Mouse (Mus musculus) cerebellum, postnatal 14 days (tissue): Measurements from ENCODE around the gene Itga3.
A peak's percentile ranks its signal among the peaks of the same experiment; 100 is the strongest.

Source experiments
- DNase-seq, 2 experiments: peaks; one replicate each; pipeline ENCODE4 v3.0.0; 2021; ENCODE audit warnings: mixed read lengths in 2 of 2

Itga3 gene

DNA sequence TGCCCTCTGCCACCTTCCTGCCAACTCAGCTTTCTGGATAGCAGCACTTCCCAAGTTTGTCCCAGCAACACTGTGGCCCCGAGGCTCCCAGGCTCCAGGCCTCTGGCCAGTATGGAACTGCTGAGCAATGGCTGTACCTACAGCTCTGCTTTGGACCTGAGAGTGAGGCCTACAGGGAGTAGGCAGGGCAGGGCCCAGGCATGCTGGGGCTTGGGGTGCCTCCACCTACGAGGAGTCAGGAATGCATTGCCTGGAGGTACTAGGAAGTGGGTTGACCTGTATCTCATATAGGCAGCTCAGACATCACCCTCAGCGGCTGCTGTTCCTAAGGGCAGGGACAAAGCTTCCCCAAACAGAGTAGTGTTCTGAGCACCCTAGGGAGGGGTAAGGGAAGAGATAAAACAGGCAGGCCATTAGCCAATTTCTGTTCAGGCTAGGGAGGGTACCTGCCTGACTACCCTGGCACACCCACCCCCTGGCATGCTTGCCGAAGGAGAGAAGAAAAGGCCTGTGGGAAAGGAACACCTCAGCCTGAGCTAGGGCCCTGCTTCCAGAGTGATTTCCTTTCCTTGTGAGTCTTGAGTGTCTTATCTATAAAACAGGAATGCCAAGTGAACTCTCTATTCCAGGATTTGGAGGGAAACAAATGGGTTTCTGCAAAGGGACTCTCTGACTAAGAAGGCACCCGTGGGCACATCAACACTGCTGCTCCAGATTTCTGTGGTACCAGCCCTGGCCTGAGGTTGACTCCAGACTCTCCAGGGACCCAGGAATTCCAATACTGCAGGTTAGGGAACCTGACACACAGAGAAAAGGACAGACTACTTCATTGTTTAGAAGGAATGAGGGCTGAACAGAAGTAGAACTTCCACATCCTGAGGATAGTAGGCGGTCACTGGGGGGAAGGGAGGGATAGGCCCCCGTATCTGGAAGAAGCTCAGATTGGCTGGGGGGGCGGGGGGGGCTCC is 6.2 kb downstream of the Itga3 start:
- DNase-seq = no peak

DNA sequence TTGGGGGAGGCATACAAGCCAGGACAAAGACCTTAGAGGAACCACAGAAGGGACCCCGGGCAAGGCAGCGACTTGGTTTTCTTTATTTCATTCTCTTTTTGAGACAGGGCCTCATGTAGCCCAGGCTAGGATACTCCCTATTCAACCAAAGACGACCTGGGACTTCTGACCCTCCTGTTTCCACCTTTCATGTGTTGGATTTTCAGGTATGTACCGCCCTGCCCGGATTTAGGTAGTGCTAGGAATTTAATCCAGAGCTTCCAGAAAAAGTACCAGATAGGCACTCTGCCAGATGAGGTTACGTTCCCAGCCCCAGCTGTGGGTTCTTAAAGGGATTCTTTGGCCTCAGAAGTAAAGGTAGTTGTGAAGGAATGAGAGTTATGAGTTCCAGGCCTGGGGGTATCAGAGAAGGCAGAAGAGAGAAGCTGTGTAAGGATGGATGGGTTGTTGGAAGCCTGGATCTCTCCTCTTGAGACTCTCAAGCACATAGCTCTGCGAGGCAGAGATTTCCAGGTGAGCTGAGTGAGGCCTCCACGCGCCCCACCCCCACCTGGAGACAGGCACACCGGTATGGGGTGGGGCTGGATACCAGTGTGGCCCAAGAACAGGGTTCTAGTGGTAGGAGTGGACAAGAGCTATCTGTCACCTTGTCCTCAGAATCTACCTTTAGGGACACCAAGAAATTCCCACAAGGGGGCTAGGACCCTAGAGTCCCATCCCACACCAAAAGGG is 7.2 kb downstream of the Itga3 start:
- DNase-seq = no peak

DNA sequence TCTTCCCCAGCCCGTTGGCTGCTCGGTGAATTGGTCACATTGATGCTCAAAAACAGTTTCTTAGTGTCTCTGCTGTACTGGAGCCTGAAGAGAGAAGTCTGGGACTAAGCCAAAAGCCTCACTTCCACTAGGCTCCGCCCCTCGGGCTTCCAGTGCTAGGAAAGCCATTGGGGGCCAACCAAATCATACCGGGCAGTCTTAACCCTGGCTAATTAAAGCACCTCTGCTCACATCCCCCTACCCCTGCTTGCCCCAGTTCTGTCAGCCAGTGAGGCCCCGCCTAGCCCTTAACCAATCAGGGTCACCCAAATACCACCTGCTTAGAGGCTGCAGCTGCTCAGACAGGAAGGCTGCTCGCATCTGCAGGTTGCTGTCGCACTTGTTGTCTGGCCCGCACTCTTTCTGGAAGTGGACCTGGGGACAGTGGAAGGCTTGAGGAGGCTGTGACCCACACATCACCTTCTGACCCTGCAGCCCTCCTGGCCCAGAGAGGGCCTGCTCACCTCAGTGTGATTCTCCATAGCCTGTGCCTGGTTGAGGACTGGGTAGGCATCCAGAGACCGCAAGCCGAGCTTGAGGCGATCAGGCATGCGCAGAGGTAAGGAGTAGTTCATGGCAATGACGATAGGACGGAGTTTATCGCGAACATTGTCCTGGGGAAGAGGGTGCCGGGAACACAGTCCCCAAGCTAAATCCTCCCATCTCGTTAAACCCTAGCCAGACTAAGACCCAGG is 19.7 kb downstream of the Itga3 start:
- DNase-seq = no peak

DNA sequence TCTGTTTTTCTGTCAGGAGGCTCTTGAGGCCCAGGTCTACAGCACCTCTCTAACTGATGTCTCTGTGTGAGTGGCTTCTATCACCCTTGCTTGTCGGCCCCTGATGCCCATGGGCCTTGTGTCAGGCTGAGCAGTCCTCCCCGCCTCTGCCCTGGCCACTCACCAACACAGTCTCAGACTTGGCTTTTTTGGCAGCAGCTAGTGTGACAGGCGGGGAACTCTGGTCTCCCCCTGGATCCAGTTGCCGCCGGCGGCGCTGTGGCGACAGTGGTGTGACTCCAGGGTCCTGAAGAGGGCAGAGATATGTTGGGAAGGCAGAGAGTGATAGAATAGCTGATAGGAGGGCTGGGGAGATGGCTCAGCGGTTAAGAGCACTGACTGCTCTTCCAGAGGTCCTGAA is 23.5 kb downstream of the Itga3 start:
- peak in 1 of 2 experiments; percentile 16 for DNase-seq

DNA sequence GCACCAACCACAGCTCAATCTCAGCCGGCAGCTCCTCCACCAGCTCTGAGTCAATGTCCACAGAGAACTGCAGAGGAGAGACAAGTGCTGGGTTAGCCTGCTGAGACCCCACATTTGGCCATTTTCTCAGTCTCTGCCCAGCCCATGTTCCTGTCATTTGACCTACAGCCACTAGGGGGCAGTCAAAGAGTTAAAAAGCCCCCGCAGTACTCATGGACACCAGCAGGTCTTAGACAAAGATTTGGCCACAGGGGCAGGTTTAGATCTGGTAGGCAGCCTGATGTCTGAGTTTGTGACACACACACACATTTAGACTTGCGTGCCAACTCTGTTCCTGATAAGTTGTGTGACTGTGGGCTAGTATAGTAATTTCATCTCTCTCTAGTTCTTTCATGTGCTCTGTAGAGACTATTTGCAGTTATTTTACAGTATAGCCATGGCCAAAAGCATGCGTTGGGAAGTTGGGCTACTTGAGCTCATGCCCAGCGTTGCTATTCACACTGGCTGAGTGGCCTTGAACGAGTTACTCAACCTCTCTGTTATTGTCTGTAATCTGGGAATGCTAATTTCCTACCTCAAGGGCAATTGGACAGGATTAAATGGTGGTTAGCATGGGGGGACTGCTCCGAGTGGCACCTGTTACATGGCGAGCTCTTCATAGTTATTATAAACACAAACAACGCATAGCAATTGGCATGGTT is 29.5 kb downstream of the Itga3 start:
- DNase-seq = peak; percentile 80 to 82

DNA sequence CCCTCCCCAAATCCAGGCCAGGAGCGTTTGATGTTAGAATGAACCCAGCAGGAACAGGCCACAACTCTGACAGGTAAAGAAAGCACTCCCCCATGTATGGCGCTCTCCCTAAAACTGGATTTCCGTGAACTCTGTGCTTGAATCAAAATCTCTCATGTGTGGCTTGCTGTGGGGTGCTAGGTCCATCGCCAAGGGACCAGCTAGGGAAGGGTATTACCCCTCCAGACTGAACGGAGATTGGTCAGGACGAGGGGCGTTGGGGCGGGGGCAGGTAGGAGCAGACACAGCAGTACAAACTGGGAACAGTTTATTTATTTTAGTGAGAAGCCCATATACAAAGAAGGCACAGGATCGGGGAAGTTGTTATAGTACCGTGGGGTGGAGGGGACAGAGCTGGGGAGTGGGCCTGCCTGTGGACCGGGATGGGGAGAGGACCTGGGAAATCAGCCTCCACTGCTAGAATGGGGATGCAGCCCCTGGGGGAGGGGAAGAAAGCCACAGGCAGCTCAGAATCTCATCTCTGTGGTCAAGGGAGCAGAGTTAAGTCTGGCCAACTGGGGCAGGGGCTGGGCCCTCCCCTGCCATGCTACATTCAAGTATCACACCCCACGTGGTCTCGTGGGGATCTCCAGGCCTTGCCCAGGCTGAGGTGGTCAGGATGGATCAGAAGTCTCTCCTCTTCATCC is 32.3 kb downstream of the Itga3 start:
- peak in 1 of 2 experiments; percentile 12 for DNase-seq

DNA sequence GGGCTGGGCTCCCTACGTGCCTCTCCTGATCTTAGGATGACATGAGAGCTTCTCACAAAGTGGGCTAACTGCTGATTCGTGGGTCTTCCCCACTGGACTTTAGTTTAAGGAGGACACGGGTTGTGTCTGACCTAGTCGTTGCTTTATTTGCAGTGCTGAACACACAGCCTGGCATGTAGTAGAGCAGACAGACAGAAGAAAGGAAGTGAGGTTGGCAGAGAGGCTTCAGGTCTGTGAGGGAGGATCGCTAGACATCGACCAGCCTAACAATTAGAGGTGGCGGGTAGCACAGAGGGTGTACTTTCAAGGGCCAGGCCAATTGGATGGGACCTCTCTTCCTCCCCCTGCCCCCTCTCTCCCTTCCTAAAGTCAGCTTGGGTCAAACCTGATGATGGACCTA is 33.0 kb downstream of the Itga3 start:
- peak in 1 of 2 experiments; percentile 10 for DNase-seq

DNA sequence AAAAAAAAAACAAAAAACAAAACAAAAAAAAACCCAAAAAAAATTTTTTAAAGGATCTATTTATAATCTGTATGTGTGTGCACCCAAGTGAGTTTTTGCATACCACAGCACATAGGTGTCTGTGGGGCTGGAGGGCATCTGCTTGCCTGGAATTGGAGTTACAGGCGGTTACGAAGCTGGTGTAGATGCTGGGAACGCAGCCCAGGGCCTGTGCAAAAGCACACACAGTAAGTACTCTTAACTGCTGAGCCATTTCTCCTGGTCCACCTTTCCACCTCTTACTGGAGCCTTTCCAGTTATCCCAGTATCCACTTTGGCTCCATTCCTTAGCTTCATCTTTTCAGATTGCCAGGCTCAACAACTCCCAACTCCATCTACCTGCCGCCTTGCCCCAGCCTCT is 33.5 kb downstream of the Itga3 start:
- DNase-seq = peak; percentile 21 to 23

DNA sequence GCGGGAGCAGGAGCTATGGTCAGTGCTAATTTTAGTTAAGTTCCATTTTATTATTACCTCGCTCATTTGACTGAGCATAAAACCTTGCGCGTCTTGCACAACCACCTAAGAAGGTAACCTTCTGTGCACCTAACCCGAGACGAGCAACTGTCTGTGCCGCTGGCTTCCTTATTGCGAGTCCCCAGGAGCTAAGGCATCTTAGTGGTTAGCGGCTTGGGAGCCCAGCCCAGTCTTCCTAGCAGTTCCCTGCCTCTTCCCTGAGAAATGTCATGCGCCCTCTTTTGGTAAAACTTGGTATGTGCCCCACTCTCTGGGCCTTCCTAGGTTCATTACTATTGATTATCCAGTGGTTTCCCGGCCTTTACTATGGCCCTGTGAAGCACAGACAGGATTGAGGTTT is 34.5 kb downstream of the Itga3 start:
- peak; percentile 93 to 94 for DNase-seq

DNA sequence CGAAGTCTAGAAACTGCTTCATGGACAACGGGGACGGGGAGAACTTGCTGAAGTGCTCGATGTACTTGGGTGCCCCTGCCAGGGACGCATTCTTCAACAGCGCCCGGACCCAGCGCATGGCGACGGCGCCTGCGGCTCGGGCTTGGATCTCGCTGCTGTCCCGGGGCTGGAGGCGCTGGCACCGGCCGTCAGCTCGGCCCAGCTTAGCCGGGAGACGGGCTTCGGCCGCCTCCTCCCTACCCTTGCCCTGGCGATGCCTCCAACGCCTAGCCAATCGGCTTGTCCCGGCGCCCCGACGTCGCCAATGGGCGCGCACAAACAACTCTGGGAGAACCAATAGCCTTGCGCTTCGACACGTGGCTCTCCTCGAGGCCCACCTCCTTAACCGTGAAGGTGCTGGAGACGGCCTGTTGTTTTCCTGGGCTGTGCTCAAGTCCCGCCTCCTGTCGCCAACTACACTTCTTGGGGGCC is 35.4 kb downstream of the Itga3 start, which contains the start of gene Pdk2:
TSS of gene Pdk2 (minus strand) at position 216 of the 471 bp plus-strand sequence.
- peak; percentile 95 to 96 for DNase-seq

DNA sequence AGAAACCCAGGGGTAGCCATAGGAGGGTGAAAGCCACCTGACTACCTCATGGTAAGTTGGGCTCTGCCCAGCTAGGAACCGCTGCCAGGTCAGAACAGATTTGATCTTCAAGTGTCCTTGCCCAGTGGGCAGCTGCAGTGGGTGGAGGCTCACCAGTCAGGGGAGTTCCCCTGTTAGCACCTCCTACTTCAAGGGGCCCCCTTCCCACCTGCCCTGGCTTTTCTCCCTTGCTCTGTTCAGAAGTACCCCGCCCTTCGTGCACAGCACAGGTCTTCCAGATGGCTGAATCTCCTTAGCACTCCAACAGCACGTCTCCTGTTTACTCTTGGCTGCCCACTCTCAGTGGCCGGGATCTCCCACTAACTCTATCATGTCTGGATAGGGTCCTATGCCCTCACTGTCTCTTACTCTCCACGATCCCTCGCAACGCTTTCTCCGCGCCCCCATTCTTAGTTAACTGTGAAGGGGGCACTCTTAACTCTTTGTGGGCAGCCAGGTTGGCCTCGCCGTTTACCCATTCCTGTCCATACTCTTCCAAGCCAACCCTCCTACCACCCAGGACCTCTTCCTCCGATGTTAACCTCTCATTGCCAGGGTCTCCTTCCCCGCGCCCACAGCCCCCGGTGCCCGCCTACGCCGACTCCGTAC is 36.0 kb downstream of the Itga3 start:
- peak; percentile 87 to 88 for DNase-seq

DNA sequence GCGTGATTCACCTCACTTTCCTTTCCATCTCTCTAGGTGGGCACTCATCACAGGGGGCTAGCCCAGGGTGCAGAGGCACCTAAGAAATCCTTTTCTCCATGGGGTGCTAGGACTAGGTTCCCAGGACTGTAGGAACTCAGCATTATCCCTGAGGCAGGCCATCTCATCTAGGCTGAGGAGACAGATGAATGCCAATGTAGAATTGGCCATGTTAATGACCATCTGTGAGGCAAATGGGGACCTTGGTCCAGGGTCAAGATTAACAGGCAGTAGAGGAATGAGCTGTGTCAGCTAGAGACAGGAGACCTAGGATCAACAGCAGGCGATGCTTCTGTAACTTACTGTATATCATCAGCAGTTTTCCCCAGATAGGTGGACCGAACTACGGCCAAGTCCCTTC is 36.8 kb downstream of the Itga3 start:
- DNase-seq = peak; percentile 64 to 82

DNA sequence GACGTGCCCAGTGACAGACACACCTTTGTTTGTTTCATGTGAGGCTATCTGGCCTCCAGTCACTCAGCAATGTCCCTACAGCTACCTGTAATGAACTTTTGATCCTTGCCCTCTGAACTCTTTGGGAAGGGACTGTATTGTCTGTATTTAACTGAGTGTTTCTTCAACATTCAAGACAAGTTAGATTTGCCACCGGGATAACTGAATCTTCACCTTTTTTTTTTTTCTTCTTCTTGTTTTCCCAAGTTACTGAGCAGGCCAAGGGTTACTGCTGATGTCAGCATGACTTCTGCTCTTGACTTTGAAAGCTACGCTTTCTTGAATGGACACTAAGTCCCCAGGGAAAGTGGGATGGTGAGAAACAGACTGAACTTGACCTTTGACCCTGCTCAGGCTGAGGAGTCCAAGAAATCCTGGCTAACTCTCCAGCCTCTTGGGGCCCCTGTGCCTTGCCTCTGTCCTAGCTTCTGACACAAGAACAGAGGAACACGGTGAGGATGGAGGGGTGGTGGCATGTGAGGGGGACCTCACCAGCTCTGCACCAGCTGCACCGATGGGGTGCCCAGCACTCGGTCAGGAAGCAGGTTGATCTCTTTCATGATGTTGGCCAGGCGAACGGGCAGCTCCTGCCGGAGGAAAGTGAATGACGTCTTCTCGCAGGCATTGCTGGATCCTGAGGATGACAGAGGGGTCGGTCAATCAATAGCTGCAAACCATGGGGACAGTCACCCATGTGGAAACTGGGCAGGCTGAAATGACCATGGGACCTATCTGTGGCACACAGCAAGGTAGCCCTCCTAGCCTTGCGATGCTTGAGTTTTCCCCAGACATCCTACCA is 37.6 kb downstream of the Itga3 start:
- DNase-seq = peak; percentile 45 to 46

DNA sequence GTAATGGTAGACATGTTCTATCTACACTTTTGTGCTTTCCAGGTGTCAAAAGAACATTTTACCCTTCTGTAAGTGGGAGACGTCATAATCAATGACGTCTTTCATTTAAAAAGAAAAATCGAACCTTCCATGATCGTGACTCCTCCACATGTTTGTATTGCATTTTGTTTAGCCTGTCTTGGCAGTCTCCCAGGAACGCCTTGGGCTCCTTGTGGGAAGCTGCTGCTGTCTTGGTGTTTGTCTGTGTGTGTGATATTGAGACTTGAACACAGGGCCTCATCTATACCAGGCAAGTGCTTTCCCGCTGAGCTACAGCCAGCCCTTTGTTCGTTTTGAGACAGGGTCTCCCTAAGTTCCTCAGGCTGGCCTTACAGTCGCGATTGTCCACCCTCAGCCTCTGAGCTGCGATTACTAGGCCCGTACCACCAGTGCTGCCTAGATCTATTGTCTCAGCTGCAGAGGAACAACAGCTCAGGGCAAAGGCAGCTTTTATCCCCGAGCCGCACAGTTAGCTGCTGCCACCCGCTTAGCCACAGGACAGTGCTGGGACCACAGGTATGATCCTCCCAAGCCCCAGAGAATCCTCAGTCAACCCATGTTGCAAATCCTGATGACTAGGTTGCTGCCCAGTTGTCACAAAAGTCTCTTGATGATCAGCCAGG is 38.3 kb downstream of the Itga3 start:
- DNase-seq = peak; percentile 56 to 57

DNA sequence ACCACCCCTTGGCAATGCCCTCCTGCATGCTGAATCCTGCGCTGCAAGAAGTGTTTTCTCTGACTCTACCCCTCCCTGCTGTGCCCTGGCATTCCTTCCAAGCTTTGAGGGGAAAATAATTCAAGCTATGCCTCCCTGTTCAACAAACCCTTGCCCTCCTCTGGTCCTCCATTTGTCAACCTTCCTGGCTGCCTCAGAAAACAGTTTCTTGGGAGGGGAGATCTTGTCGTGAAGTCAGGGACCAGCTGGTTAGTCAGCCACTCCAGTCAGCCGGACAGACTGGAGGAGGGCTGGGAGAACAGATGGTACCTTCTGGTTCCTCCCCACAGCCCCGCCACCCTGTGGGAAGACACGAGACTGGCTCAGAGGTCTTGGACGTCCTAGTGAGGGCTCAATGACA is 39.3 kb downstream of the Itga3 start:
- peak; percentile 76 to 87 for DNase-seq

DNA sequence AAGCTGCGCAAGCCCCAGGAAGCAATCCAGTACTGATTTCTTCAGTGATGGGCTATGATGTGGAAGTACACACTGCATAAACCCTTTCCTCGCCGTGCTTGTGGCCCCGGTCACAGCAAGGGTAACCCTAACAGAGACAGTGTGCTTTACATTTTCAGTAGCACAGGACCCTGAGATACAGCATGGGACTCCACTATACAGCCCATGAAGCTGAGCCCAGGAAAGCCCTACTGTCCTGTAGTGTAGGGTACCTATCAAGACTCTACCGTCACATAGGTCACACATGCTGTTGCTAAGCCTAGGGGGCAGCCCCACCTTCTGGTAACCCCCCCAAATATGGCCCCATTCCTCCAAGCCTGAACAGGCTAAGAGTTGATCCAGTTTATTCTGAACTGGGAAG is 40.1 kb downstream of the Itga3 start:
- peak in 1 of 2 experiments; percentile 34 for DNase-seq

DNA sequence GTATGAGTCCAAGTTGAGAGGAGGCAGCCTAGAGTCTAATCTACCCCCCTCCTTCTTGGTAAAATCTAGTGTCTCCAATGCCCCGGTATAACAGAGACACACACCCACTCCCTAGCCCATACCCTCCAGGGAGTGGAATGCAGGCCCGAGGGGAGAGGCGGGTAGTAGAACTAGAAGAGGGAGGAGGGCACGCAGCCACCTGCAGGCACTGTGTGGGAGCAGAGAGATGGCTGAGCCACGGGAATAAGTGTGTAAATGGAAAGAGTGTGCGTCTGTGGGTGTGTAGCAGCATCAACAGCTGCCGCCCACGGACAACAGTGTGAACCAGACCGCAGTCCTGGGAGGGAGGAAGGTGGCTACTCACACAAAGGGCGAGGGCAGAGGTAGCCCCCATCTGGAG is 41.7 kb downstream of the Itga3 start:
- peak in 1 of 2 experiments; percentile 15 for DNase-seq

DNA sequence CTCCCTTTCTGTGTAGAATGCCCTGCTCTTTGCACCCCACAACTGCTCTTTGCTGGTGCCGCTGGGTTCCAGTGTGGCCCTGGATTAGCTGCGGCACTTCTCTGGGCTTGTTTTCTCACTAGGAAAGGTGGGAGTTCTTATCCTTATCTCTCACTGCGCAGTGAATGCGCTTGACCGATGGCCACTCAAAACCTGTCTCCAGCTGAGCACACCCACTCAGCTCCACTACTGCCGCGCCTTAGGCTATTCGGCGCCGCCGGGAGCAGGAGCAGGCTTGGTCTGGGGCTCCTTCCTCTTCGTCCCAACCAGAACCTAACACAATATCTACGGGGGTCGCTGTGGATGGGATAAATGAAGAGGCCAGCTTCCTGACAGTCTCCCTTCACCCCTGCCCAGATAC is 43.0 kb downstream of the Itga3 start:
- peak in 1 of 2 experiments; percentile 6 for DNase-seq

DNA sequence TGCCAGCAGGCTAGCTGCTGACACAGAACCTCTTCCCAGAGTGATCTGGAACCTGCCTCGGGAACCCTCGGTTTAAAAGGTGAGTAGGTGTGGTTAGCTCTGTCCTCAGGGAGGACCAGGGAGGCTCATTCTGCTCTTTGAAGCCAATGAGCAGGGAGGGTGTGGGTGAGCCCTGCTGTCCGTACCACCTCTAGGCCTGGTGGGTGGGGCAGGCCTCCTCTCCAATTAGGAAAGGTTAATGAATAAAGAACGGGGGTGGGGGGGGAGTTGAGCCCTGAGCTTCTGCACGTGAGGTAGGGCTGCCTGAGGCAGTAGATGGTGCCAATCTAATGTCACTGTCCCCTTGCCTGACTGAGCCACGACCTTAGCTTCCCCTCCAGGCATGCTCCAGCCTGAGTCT is 43.7 kb downstream of the Itga3 start:
- peak in 1 of 2 experiments; percentile 29 for DNase-seq
